Mouse (Mus musculus) stomach, embryonic 16.5 days (tissue): ENCODE results near the gene Kcnq2. TPM values are rescaled to one million over a fixed set of nuclear protein-coding genes. Genes with fewer than 3 reads are reported as not detected.
A peak's percentile ranks its signal among the peaks of the same experiment; 100 is the strongest.

ENCODE experiments used
- ATAC-seq: fragments of 200-750 bp; cut with Nextera tagmentation; 2 replicates; pipeline ENCODE4 v1.8.0; 2017; ENCODE audit warnings: moderate number of reproducible peaks, moderate TSS enrichment; ENCODE audit not compliant: insufficient read depth, low FRiP score
- H3K27ac ChIP-seq: fragments of 300-500 bp; sonication (generic); 2 replicates; pipeline ENCODE4 v1.5.1; 2014; ENCODE audit warnings: low read length
- H3K27me3 ChIP-seq: fragments of 300-500 bp; sonication (generic); 2 replicates; pipeline ENCODE4 v1.6.1; 2014; ENCODE audit warnings: low read length, control low read depth, mixed read lengths; ENCODE audit not compliant: control insufficient read depth, insufficient read depth
- H3K36me3 ChIP-seq: fragments of 300-500 bp; sonication (generic); 2 replicates; pipeline ENCODE4 v1.6.1; 2014; ENCODE audit warnings: low read length; ENCODE audit not compliant: control insufficient read depth, insufficient read depth
- H3K4me1 ChIP-seq: fragments of 300-500 bp; sonication (generic); 2 replicates; pipeline ENCODE4 v1.6.1; 2014; ENCODE audit warnings: low read length, control low read depth, mixed read lengths; ENCODE audit not compliant: control insufficient read depth, insufficient read depth
- H3K4me2 ChIP-seq: fragments of 300-500 bp; sonication (generic); 2 replicates; pipeline ENCODE4 v1.6.1; 2014; ENCODE audit warnings: low read depth, low read length, mixed read lengths
- H3K4me3 ChIP-seq: fragments of 300-500 bp; sonication (generic); replicated peaks from 2 replicates; pipeline ENCODE4 v1.5.1; 2014; ENCODE audit warnings: mild to moderate bottlenecking, low read length
- H3K9ac ChIP-seq: fragments of 300-500 bp; sonication (generic); 2 replicates; pipeline ENCODE4 v1.6.1; 2014; ENCODE audit warnings: low read length
- H3K9me3 ChIP-seq: fragments of 300-500 bp; sonication (generic); replicated peaks from 2 replicates; pipeline ENCODE4 v1.6.1; 2016; ENCODE audit warnings: low read length, control low read depth; ENCODE audit not compliant: control insufficient read depth
- WGBS: fragments of 180-500 bp; shearing (Covaris S2); extraction: QIAGEN DNeasy Blood & Tissue Kit; methylation state at CpG from one replicate; pipeline ENCODE4 v1.1.7; 2014; 5-methylcytosine and 5-hydroxymethylcytosine counted together
- polyA plus RNA-seq: library from polyadenylated mRNA; unstranded; fragments of >200 nt; fragmentation: Nextera tagmentation; extraction: Ambion mirVana; gene quantifications from 2 replicates; pipeline ENCODE4 v1.2.1, GENCODE M21; 2015

Kcnq2 gene
- polyA plus RNA-seq, 1 experiment from 2014 or later: 1.1 TPM

DNA sequence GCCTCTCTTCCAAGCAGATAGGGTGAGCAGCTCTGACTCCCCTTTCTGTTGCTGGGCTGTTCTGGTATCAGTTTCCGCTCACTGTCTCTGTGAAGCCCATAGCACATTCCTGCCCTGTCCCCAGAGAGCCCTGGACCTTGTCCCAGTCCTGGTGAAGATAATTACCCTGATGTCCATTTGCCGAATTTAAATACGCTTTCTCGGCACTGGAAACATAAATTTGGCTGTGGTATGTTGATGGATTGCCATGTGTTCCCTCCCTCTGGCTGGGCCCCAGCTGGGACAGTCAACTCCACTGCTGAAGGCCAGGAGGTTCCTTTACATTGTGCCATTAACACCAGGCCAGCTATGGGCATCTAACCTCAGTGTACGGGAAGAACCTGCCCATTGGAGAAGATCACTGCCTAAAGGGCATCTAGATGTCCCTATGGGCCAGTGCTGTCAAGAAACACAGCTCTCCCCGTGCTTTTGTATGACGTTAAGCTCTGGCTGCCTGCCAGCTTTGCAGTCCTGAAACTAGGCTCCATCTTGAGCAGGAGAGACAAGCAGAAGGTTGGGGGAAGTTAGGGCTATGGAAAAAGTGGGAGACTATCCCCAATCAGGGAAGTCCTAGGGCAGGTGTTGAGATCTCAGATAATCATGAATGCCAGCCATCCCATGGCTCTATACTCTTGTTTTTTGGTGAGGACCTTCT lies 86.7 kb downstream of the Kcnq2 start:
- no peak for ATAC-seq
- no peaks in the 10 kb centered on the region for H3K27me3 ChIP-seq
- H3K9ac ChIP-seq: no peak overlapping the region
- H3K36me3 ChIP-seq: no peaks in the 10 kb centered on the region
- H3K9me3 ChIP-seq: no peaks in the 10 kb centered on the region
- H3K4me2 ChIP-seq: no peak overlapping the region
- no peak overlapping the region for H3K27ac ChIP-seq
- 0 out of 2 replicates have a peak, but pooled peaks cover 5% of the 10 kb centered on the region for H3K4me1 ChIP-seq
- WGBS: 43% methylated on average over 7 of the region's 7 CpGs
- no peak overlapping the region for H3K4me3 ChIP-seq

GRCm38 (mm10) chr2:181044001-181044400 lies 91.1 kb downstream of the Kcnq2 start:
- Histone ChIP-seq H3K4me1 (peaks cover 12% of the 10 kb centered on the region; the same call in 1 of the 2 replicates), H3K9ac (no peak overlapping the region), H3K36me3 (no peaks in the 10 kb centered on the region), H3K4me2 (no peak overlapping the region), H3K27me3 (peaks cover 23% of the 10 kb centered on the region), H3K4me3 (no peak overlapping the region), H3K9me3 (no peaks in the 10 kb centered on the region), H3K27ac (no peak overlapping the region)
- 20% methylated on average over 3 of the region's 3 CpGs for WGBS
- ATAC-seq: no peak

GRCm38 (mm10) chr2:181043437-181043836 lies 91.7 kb downstream of the Kcnq2 start, which contains the start of gene Chrna4:
Gene Chrna4, minus strand, starts transcription at chr2:181043546.
- Histone ChIP-seq H3K4me3 (no peak within 1 kb of the TSS), H3K36me3 (no peaks in the 10 kb centered on the region), H3K4me2 (no peak within 1 kb of the TSS), H3K4me1 (peaks cover 16% of the 10 kb centered on the region; the same call in 1 of the 2 replicates), H3K9ac (no peak within 1 kb of the TSS), H3K27me3 (peaks cover 25% of the 10 kb centered on the region), H3K27ac (no peak within 1 kb of the TSS), H3K9me3 (no peaks in the 10 kb centered on the region)
- 32% methylated on average over 3 of the region's 3 CpGs for WGBS
- ATAC-seq: peak; percentile 28; the same call in 1 of the 2 replicates

DNA sequence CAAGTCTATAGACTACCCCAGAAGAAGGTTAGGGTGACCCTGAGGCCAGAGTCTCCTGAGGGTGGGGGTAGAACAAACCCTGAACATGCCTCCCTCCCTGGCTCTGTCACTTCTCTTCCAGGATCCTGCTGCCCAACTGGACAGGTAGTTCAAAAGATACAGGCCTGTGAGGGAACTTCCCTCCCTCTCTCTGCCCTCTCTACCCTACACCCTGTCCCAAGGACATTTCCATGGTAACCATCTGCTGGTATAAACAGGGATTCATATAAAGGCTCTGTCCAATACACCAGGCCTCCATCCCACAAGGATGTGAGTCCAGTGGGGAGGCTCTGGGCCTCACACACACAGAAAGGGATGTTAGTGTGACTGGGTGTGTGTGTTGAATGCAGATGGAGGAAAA lies 92.7 kb downstream of the Kcnq2 start:
- no peaks in the 10 kb centered on the region for H3K9me3 ChIP-seq
- H3K27me3 ChIP-seq: peaks cover 33% of the 10 kb centered on the region
- H3K4me3 ChIP-seq: no peak overlapping the region
- no peak overlapping the region for H3K9ac ChIP-seq
- no peak overlapping the region for H3K4me2 ChIP-seq
- ATAC-seq: no peak
- no peak overlapping the region for H3K27ac ChIP-seq
- no peaks in the 10 kb centered on the region for H3K36me3 ChIP-seq
- peaks cover 17% of the 10 kb centered on the region; the same call in 1 of the 2 replicates for H3K4me1 ChIP-seq

- peaks cover 17% of the 10 kb centered on the region; the same call in 1 of the 2 replicates for H3K4me1 ChIP-seq
- no peak overlapping the region for H3K27ac ChIP-seq
- H3K9ac ChIP-seq: no peak overlapping the region
- no peak overlapping the region for H3K4me2 ChIP-seq
- peaks cover 33% of the 10 kb centered on the region for H3K27me3 ChIP-seq
- no peaks in the 10 kb centered on the region for H3K36me3 ChIP-seq
- no peaks in the 10 kb centered on the region for H3K9me3 ChIP-seq
- H3K4me3 ChIP-seq: no peak overlapping the region
- no peak for ATAC-seq
- WGBS: 15% methylated on average over 7 of the region's 7 CpGs
These were observed 93.2 kb downstream of the Kcnq2 start for GRCm38 (mm10) chr2:181041941-181042340.

DNA sequence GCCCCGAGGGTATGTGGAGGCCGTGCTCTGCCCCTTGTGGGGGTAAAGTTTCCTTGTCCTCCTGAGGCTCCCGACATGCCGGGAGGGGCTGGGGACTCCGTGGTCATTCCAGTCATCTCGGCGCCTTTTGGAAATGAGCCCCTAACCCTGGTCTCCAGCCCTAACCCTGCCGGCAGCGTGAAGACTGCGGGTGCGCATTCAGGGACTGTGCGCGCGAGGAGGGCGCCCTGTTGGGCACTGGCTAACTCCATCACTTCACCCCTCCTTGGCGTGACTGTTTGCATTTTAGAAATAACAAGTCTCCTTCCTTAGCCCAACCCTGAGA lies 95.8 kb downstream of the Kcnq2 start:
- peak overlapping the region; percentile 67 for H3K9ac ChIP-seq
- no peak for ATAC-seq

DNA sequence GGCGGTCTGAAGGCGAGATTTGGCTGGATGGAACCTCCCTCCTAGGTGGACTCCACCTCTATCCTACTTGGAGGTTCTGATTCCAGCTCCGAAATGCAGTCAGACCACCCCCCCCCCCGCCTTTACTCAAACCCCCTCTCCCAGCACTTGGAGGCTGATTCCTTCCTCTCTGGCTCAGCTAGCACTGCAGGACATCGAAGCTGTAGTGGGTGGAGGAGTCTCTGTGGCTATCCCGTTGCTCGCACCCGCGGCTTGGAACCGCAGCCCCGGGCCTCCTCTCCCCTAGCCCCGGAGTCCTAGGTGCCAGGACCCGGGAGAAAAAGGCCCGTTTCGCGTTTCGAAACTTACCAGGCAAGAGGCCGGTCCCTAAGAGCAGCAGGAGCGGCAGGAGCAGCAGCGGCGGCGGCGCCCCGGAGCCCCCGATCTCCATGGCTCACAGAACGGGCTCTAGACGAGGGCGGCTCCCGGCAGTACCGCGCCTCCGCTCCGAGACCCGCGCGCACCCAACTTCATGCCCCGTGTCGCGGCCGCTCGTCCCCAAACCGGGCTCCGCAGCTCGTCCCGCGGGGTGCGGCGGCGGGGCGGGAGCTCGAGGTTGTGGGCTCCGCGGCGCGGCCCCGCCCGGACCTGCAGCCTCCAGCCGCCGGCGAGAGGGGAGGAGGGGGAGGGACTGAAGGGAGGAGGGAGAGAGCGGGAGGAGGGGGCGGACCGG lies 96.3 kb downstream of the Kcnq2 start:
- Histone ChIP-seq H3K4me2 (peak overlapping the region; percentile 72), H3K27ac (no peak overlapping the region), H3K4me3 (peak overlapping the region; percentile 54), H3K9ac (peak overlapping the region; percentile 67), H3K36me3 (no peaks in the 10 kb centered on the region), H3K4me1 (peaks cover 13% of the 10 kb centered on the region; the same call in 1 of the 2 replicates), H3K9me3 (no peaks in the 10 kb centered on the region), H3K27me3 (peaks cover 33% of the 10 kb centered on the region)
- ATAC-seq: peak; percentile 27; the same call in 1 of the 2 replicates
- WGBS: under 1% methylated on average over 62 of the region's 63 CpGs

More for the DNA sequence above, 95.8 kb downstream of the Kcnq2 start:
- Histone ChIP-seq H3K4me2 (peak overlapping the region; percentile 72), H3K4me1 (peaks cover 17% of the 10 kb centered on the region; the same call in 1 of the 2 replicates), H3K36me3 (no peaks in the 10 kb centered on the region), H3K27ac (no peak overlapping the region), H3K27me3 (peaks cover 33% of the 10 kb centered on the region), H3K4me3 (peak overlapping the region; percentile 54), H3K9me3 (no peaks in the 10 kb centered on the region)
- 0% methylated on average over 16 of the region's 16 CpGs for WGBS

- Histone ChIP-seq H3K36me3 (no peaks in the 10 kb centered on the region), H3K4me3 (no peak overlapping the region), H3K27me3 (peaks cover 33% of the 10 kb centered on the region), H3K9me3 (no peaks in the 10 kb centered on the region), H3K4me2 (no peak overlapping the region), H3K4me1 (peaks cover 5% of the 10 kb centered on the region; the same call in 1 of the 2 replicates), H3K27ac (no peak overlapping the region), H3K9ac (no peak overlapping the region)
- WGBS: 78% methylated on average over 6 of the region's 6 CpGs
- ATAC-seq: no peak
These were observed 98.5 kb downstream of the Kcnq2 start for GRCm38 (mm10) chr2:181036561-181036960.

DNA sequence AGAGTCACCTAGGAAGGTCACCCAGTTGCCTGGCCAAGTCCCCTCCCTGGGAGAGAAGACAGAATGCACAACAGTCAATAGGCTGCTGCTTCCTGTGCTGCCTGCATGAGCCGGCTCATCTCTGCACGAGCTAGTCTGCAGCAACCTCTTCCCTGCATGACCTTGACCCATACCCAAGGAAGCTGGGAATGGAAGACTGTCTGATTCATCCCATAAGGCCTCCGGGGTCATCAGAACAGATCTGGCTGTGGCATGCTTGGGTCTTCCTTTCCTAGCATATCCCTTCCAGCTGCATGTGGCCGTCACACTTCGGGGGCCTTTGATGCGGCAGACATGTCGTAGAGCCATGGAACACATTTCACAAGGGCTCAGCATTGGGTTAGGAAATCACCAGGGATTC lies 99.9 kb downstream of the Kcnq2 start:
- no peaks in the 10 kb centered on the region for H3K36me3 ChIP-seq
- H3K4me2 ChIP-seq: no peak overlapping the region
- H3K27me3 ChIP-seq: peaks cover 22% of the 10 kb centered on the region
- H3K9me3 ChIP-seq: no peaks in the 10 kb centered on the region
- no peak overlapping the region for H3K4me3 ChIP-seq
- H3K4me1 ChIP-seq: peaks cover 5% of the 10 kb centered on the region; the same call in 1 of the 2 replicates
- ATAC-seq: no peak
- H3K9ac ChIP-seq: no peak overlapping the region
- H3K27ac ChIP-seq: no peak overlapping the region
- 77% methylated on average over 7 of the region's 7 CpGs for WGBS
